Mouse (Mus musculus) neural tube, embryonic 12.5 days (tissue): Measurements from ENCODE around the gene Pard6a. TPM values are rescaled to one million over a fixed set of nuclear protein-coding genes. Genes with fewer than 3 reads are reported as not detected.

Source experiments
- ATAC-seq: fragments of 200-750 bp; cut with Nextera tagmentation; 2 replicates; pipeline ENCODE4 v1.8.0; 2017; ENCODE audit warnings: low read depth, mild to moderate bottlenecking, moderate TSS enrichment, moderate library complexity; ENCODE audit not compliant: low FRiP score
- H3K27ac ChIP-seq: fragments of 300-500 bp; sonication (generic); 2 replicates; pipeline ENCODE4 v1.5.1; 2016
- H3K27me3 ChIP-seq: fragments of 300-500 bp; sonication (generic); replicated peaks from 2 replicates; pipeline ENCODE4 v1.6.1; 2016; ENCODE audit warnings: mild to moderate bottlenecking
- H3K36me3 ChIP-seq: fragments of 300-500 bp; sonication (generic); 2 replicates; pipeline ENCODE4 v1.6.1; 2016; ENCODE audit warnings: mild to moderate bottlenecking
- H3K4me1 ChIP-seq: fragments of 300-500 bp; sonication (generic); 2 replicates; pipeline ENCODE4 v1.6.1; 2016
- H3K4me2 ChIP-seq: fragments of 300-500 bp; sonication (generic); replicated peaks from 2 replicates; pipeline ENCODE4 v1.6.1; 2016; ENCODE audit warnings: mild to moderate bottlenecking
- H3K4me3 ChIP-seq: fragments of 300-500 bp; sonication (generic); 2 replicates; pipeline ENCODE4 v1.5.1; 2016
- H3K9ac ChIP-seq: fragments of 300-500 bp; sonication (generic); 2 replicates; pipeline ENCODE4 v1.6.1; 2016; ENCODE audit warnings: mild to moderate bottlenecking
- H3K9me3 ChIP-seq: fragments of 300-500 bp; sonication (generic); 2 replicates; pipeline ENCODE4 v1.6.1; 2016; ENCODE audit warnings: mild to moderate bottlenecking
- WGBS: fragments of 180-500 bp; shearing (Covaris S2); methylation state at CpG from one replicate; pipeline ENCODE4 v1.1.7; 2016; 5-methylcytosine and 5-hydroxymethylcytosine counted together
- polyA plus RNA-seq: library from polyadenylated mRNA; unstranded; fragments of >200 nt; fragmentation: Nextera tagmentation; extraction: Ambion mirVana; gene quantifications from 2 replicates; pipeline ENCODE4 v1.2.1, GENCODE M21; 2016

Gene Pard6a
- polyA plus RNA-seq, 1 experiment from 2014 or later = 31.9 TPM

DNA sequence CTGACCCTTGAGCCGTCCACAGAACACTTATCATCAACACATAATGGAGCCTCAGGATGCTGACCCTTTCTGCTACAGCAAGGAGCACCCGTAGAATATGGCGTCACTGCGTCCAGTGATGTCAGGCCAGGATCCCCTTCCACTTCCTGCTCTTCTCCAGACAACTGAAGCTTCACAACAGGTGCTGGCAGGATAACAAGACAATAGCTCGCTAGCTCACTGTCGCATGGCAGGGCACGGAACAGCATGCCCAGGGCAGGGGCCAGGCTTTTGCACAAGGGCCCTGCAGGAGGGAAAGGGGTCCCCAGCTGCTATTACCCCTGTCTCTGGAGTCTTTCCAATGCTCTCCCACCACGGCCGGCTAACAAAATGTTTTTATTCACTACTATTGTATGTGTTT lies 21.9 kb downstream of the Pard6a start:
- H3K27ac ChIP-seq = no peak overlapping the region
- peaks cover 46% of the 10 kb centered on the region for H3K36me3 ChIP-seq
- H3K4me2 ChIP-seq = no peak overlapping the region
- no peaks in the 10 kb centered on the region for H3K4me1 ChIP-seq
- H3K9ac ChIP-seq = no peak overlapping the region
- H3K27me3 ChIP-seq = no peaks in the 10 kb centered on the region
- ATAC-seq = no peak
- 94% methylated on average over 9 of the region's 9 CpGs for WGBS
- no peaks in the 10 kb centered on the region for H3K9me3 ChIP-seq
- no peak overlapping the region for H3K4me3 ChIP-seq

DNA sequence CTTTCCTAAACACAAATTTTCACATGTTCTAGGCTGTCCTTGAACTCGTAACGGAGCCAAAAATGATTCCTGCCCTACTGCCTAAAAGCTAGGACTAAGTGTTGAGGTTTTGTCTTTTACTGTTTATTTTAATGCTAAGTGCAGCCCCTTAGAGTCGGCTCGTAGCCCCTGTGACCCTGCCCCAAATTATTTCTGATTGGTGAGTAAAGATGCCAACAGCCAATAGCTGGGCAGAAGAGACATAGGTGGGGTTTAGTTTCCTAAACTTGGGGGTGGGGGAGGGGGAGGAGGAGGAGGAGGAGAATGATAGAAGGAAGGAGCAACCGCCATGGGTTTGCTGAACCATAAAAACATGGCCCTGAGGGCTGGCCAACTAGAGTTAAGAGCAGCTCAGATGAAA lies 24.8 kb downstream of the Pard6a start:
- Histone ChIP-seq H3K27me3 (no peaks in the 10 kb centered on the region), H3K4me1 (no peaks in the 10 kb centered on the region), H3K9me3 (no peaks in the 10 kb centered on the region), H3K36me3 (peaks cover 47% of the 10 kb centered on the region), H3K4me3 (no peak overlapping the region), H3K4me2 (no peak overlapping the region), H3K9ac (no peak overlapping the region), H3K27ac (no peak overlapping the region)
- no peak for ATAC-seq
- 77% methylated on average over 5 of the region's 5 CpGs for WGBS

DNA sequence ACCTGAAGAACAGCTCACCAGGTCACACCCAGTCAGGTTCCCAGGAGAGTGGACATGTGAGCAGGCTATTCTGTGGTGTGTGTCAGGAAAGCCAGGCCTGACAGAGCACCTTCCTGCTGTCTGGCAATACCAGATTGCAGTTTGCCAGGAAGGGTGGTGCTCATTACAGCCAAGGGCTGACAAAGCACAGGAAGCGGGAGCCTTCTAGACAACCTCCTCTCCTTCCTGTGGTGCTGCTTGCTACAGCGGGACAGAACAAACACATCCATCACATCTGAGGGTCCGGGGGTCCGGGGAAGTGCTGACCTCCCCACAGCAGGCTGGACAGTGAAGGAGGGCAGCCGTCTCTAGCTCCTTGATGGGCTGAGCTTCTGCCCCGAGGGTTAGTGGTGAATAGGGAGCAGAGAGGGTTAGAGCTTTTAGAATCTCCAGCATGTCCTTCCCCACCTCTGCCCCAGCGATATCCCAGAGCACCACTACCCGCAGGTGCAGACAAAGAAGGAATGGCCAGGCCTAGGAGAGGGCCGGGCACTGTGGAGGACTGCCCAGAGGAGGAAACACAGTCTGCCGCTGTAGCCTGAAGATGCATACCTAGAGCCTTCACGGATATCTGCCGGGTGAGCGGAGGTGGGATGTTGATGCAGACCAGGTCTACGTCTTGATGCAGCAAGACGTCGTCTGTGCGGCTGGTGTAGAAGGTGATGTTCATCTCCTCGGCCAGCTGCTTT lies 26.6 kb downstream of the Pard6a start:
- no peaks in the 10 kb centered on the region for H3K27me3 ChIP-seq
- peaks cover 43% of the 10 kb centered on the region for H3K36me3 ChIP-seq
- no peak overlapping the region for H3K27ac ChIP-seq
- ATAC-seq = no peak
- H3K4me2 ChIP-seq = no peak overlapping the region
- WGBS = 89% methylated on average over 18 of the region's 18 CpGs
- no peaks in the 10 kb centered on the region for H3K4me1 ChIP-seq
- no peak overlapping the region for H3K4me3 ChIP-seq
- no peak overlapping the region for H3K9ac ChIP-seq
- no peaks in the 10 kb centered on the region for H3K9me3 ChIP-seq

DNA sequence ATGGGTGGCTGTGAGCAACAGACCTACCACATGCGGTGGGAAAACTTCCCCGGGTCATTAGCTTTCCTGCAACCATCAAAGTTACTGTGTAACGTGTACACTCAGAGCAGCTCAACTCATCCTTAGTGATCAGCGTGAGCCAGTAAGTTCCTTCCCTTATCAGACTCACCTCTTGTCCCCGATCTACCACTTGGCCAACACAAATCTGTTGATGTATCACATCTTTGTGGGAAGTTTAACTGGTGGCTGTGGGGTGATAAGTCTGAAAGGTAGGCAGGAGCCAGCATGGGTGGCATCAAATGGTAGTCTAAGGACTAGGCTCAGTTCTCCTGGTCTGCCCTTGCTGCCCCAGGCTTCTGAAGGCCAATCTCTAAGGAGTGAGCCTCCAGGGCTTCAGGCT lies 31.2 kb downstream of the Pard6a start:
- 93% methylated on average over 5 of the region's 5 CpGs for WGBS
- Histone ChIP-seq H3K4me2 (no peak overlapping the region), H3K27me3 (no peaks in the 10 kb centered on the region), H3K36me3 (peaks cover 14% of the 10 kb centered on the region; the same call in 1 of the 2 replicates), H3K27ac (no peak overlapping the region), H3K4me1 (no peaks in the 10 kb centered on the region), H3K4me3 (no peak overlapping the region), H3K9me3 (no peaks in the 10 kb centered on the region), H3K9ac (no peak overlapping the region)
- ATAC-seq = no peak

DNA sequence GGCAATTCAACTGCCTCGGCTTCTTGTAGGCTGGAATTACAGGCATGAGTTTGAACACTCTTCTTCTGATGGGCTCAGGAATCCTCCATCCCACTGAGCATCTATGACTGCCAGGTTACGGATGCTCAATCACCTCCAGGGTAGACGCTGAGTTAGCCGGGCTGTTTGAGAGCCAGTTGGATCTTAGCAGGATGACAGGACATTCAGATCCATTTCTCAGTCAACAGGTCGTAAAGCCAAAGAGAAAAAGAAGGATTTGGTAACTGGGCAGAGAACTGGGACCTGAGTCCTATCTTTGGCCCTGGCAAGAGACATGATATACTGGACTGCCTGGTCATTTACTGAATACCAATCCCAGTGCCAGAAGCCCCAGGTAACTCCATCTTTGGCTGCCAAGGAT lies 38.3 kb downstream of the Pard6a start:
- no peaks in the 10 kb centered on the region for H3K27me3 ChIP-seq
- H3K27ac ChIP-seq = no peak overlapping the region
- no peak overlapping the region for H3K4me2 ChIP-seq
- H3K36me3 ChIP-seq = peaks cover 3% of the 10 kb centered on the region; the same call in 1 of the 2 replicates
- H3K4me3 ChIP-seq = no peak overlapping the region
- H3K9ac ChIP-seq = no peak overlapping the region
- H3K9me3 ChIP-seq = no peaks in the 10 kb centered on the region
- 90% methylated on average over 5 of the region's 5 CpGs for WGBS
- no peaks in the 10 kb centered on the region for H3K4me1 ChIP-seq
- no peak for ATAC-seq

DNA sequence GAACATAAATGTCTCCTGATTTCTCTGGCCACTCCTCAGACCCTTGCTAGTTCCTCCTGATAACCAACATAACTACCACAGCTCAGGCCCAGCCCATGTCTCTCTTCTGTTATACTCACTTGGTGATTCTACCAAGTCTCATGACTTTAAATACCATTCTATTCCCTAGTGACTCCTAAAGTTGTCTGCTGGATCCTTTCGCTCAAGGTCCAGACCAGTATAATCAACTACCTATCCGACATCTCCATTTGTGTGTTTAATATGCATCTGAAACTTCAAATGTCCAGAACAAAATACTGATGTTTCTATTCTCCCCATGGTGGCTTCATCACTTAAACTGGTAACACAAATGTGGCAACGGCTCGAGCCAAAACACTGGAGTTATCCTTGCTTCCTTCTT lies 42.4 kb downstream of the Pard6a start:
- no peak overlapping the region for H3K9ac ChIP-seq
- no peaks in the 10 kb centered on the region for H3K9me3 ChIP-seq
- no peaks in the 10 kb centered on the region; the same call in 1 of the 2 replicates for H3K4me1 ChIP-seq
- no peak for ATAC-seq
- H3K4me3 ChIP-seq = no peak overlapping the region
- H3K27me3 ChIP-seq = no peaks in the 10 kb centered on the region
- H3K4me2 ChIP-seq = no peak overlapping the region
- H3K27ac ChIP-seq = no peak overlapping the region
- WGBS = 90% methylated on average over 4 of the region's 4 CpGs
- peaks cover 7% of the 10 kb centered on the region; the same call in 1 of the 2 replicates for H3K36me3 ChIP-seq

DNA sequence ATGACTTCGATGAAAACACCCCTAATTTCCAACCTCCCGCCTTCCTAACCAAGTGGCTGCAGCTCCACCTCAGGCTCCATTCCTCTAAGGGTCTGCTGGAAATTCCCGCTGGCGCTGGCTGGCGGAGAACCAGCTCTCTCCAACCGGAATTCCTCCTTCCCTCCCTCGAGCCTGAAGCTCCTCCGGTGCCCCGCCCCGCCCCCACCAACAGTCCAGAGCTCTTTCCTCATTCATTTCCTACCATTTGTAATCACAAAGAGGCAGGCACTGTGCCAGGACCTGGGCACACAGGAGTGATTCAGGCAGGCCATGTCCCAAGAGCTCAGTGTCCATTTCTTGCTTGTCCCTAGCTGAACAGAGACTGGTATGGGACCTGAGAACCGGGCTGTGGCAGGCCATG lies 49.7 kb downstream of the Pard6a start:
- Histone ChIP-seq H3K4me3 (no peak overlapping the region), H3K27me3 (no peaks in the 10 kb centered on the region), H3K4me2 (peak overlapping the region; percentile 43), H3K9ac (no peak overlapping the region), H3K4me1 (peaks cover 39% of the 10 kb centered on the region), H3K9me3 (no peaks in the 10 kb centered on the region), H3K36me3 (peaks cover 5% of the 10 kb centered on the region; the same call in 1 of the 2 replicates), H3K27ac (no peak overlapping the region)
- WGBS = 10% methylated on average over 11 of the region's 11 CpGs
- ATAC-seq = no peak

Other genes with a start within 250 kb of the Pard6a start
- 242 and 246 TPM in 2 replicates for gene Tppp3, start 229.6 kb upstream of the Pard6a start, polyA plus RNA-seq
- 29.0 and 30.7 TPM in 2 replicates for gene Zdhhc1, start 204.2 kb upstream of the Pard6a start, polyA plus RNA-seq
- gene Hsd11b2, start 182.4 kb upstream of the Pard6a start, polyA plus RNA-seq = 23.8 and 25.7 TPM in 2 replicates
- 142 and 143 TPM in 2 replicates for gene Atp6v0d1, start 135.1 kb upstream of the Pard6a start, polyA plus RNA-seq
- 21.3 and 22.1 TPM in 2 replicates for gene Ripor1, start 95.9 kb upstream of the Pard6a start, polyA plus RNA-seq
- gene Ctcf, start 64.6 kb upstream of the Pard6a start, polyA plus RNA-seq = 120 and 127 TPM in 2 replicates
- 1.5 and 2.0 TPM in 2 replicates for gene Agrp, start 63.8 kb upstream of the Pard6a start, polyA plus RNA-seq
- gene Carmil2, start 14.9 kb upstream of the Pard6a start, polyA plus RNA-seq = 12.4 and 13.8 TPM in 2 replicates
- 84.1 and 90.7 TPM in 2 replicates for gene Acd, start within 50 bp of the Pard6a start, polyA plus RNA-seq
- not detected in 2 replicates for gene 4933405L10Rik, start 6.5 kb downstream of the Pard6a start, polyA plus RNA-seq
- 19.4 and 20.3 TPM in 2 replicates for gene Enkd1, start 7.1 kb downstream of the Pard6a start, polyA plus RNA-seq
- 63.1 and 64.6 TPM in 2 replicates for gene Gfod2, start 57.5 kb downstream of the Pard6a start, polyA plus RNA-seq
- gene Ranbp10, start 126.2 kb downstream of the Pard6a start, polyA plus RNA-seq = 14.6 and 15.2 TPM in 2 replicates
- 0.24 and 0.27 TPM in 2 replicates for gene Tsnaxip1, start 126.6 kb downstream of the Pard6a start, polyA plus RNA-seq
- gene Cenpt, start 152.1 kb downstream of the Pard6a start, polyA plus RNA-seq = 58.6 and 61.8 TPM in 2 replicates
- 73.0 and 77.7 TPM in 2 replicates for gene Thap11, start 154.0 kb downstream of the Pard6a start, polyA plus RNA-seq
- gene Nutf2, start 159.4 kb downstream of the Pard6a start, polyA plus RNA-seq = 238 and 249 TPM in 2 replicates
- gene Edc4, start 179.7 kb downstream of the Pard6a start, polyA plus RNA-seq = 62.0 and 63.1 TPM in 2 replicates
- gene Nrn1l, start 192.4 kb downstream of the Pard6a start, polyA plus RNA-seq = 0.73 TPM in 1 of 2 replicates, not detected in the other
- 20.0 and 20.8 TPM in 2 replicates for gene Pskh1, start 199.3 kb downstream of the Pard6a start, polyA plus RNA-seq
- 2.3 and 2.4 TPM in 2 replicates for gene Ctrl, start 232.7 kb downstream of the Pard6a start, polyA plus RNA-seq
- 27.9 and 30.7 TPM in 2 replicates for gene Psmb10, start 237.3 kb downstream of the Pard6a start, polyA plus RNA-seq
- 0.85 and 0.98 TPM in 2 replicates for gene Lcat, start 242.2 kb downstream of the Pard6a start, polyA plus RNA-seq